Mouse (Mus musculus): Measurements from ENCODE around the gene Adsl. TPM values are rescaled to one million over a fixed set of nuclear protein-coding genes. Genes with fewer than 3 reads are reported as not detected.
"Not testable (repeated sequence)": the region's sequence is repeated elsewhere in the genome, so short reads cannot be mapped to it uniquely, and the experiment has no call there.

Gene Adsl
- polyA plus RNA-seq, 1 experiment, result 20.7 TPM

- Histone ChIP-seq H3K27ac (ENCODE audit: insufficient read depth, low read depth, low read length) (no peak overlapping the region), H3K4me3 (ENCODE audit: insufficient read depth, low read length) (no peak overlapping the region), H3K4me1 (ENCODE audit: control insufficient read depth, insufficient read depth, low read length) (no peaks in the 10 kb centered on the region)
- TF ChIP-seq POLR2A (IDR thresholded peaks at IDR 0.05; ENCODE audit: borderline replicate concordance, low read depth, low read length), result no peak
- no peak for TF ChIP-seq CTCF (IDR thresholded peaks at IDR 0.05; ENCODE audit: low read depth, low read length)
Measured at GRCm38 (mm10) chr15:80916621-80917020, 31.7 kb upstream of the Adsl start.

- H3K4me1 ChIP-seq (ENCODE audit: control insufficient read depth, insufficient read depth, low read length), result no peaks in the 10 kb centered on the region
- no peak for TF ChIP-seq CTCF (IDR thresholded peaks at IDR 0.05; ENCODE audit: low read depth, low read length)
- TF ChIP-seq POLR2A (IDR thresholded peaks at IDR 0.05; ENCODE audit: borderline replicate concordance, low read depth, low read length), result no peak
- H3K4me3 ChIP-seq (ENCODE audit: insufficient read depth, low read length), result no peak overlapping the region
- H3K27ac ChIP-seq (ENCODE audit: insufficient read depth, low read depth, low read length), result no peak overlapping the region
Measured at GRCm38 (mm10) chr15:80920346-80920745, 27.9 kb upstream of the Adsl start.

GRCm38 (mm10) chr15:80921781-80922180, 26.5 kb upstream of the Adsl start:
- TF ChIP-seq CTCF (IDR thresholded peaks at IDR 0.05; ENCODE audit: low read depth, low read length) (no peak), POLR2A (IDR thresholded peaks at IDR 0.05; ENCODE audit: borderline replicate concordance, low read depth, low read length) (no peak)
- H3K4me3 ChIP-seq (ENCODE audit: insufficient read depth, low read length), result no peak overlapping the region
- no peak overlapping the region for H3K27ac ChIP-seq (ENCODE audit: insufficient read depth, low read depth, low read length)
- no peaks in the 10 kb centered on the region for H3K4me1 ChIP-seq (ENCODE audit: control insufficient read depth, insufficient read depth, low read length)

GRCm38 (mm10) chr15:80924211-80924610, 24.1 kb upstream of the Adsl start:
- H3K27ac ChIP-seq (ENCODE audit: insufficient read depth, low read depth, low read length), result no peak overlapping the region
- no peak overlapping the region for H3K4me3 ChIP-seq (ENCODE audit: insufficient read depth, low read length)
- H3K4me1 ChIP-seq (ENCODE audit: control insufficient read depth, insufficient read depth, low read length), result no peaks in the 10 kb centered on the region
- TF ChIP-seq CTCF (IDR thresholded peaks at IDR 0.05; ENCODE audit: low read depth, low read length) (no peak), POLR2A (IDR thresholded peaks at IDR 0.05; ENCODE audit: borderline replicate concordance, low read depth, low read length) (no peak)

GRCm38 (mm10) chr15:80928811-80929355, 19.4 kb upstream of the Adsl start:
- Histone ChIP-seq H3K27ac (ENCODE audit: insufficient read depth, low read depth, low read length) (no peak overlapping the region), H3K4me1 (ENCODE audit: control insufficient read depth, insufficient read depth, low read length) (no peaks in the 10 kb centered on the region), H3K4me3 (ENCODE audit: insufficient read depth, low read length) (no peak overlapping the region)
- TF ChIP-seq CTCF (IDR thresholded peaks at IDR 0.05; ENCODE audit: low read depth, low read length), result no peak
- no peak for TF ChIP-seq POLR2A (IDR thresholded peaks at IDR 0.05; ENCODE audit: borderline replicate concordance, low read depth, low read length)

GRCm38 (mm10) chr15:80930048-80930571, 18.2 kb upstream of the Adsl start:
- no peak overlapping the region for H3K27ac ChIP-seq (ENCODE audit: insufficient read depth, low read depth, low read length)
- H3K4me3 ChIP-seq (ENCODE audit: insufficient read depth, low read length), result no peak overlapping the region
- TF ChIP-seq CTCF (IDR thresholded peaks at IDR 0.05; ENCODE audit: low read depth, low read length) (no peak), POLR2A (IDR thresholded peaks at IDR 0.05; ENCODE audit: borderline replicate concordance, low read depth, low read length) (no peak)
- H3K4me1 ChIP-seq (ENCODE audit: control insufficient read depth, insufficient read depth, low read length), result no peaks in the 10 kb centered on the region

GRCm38 (mm10) chr15:80930676-80931320, 17.5 kb upstream of the Adsl start:
- not testable (repeated sequence) for H3K27ac ChIP-seq (ENCODE audit: insufficient read depth, low read depth, low read length); H3K4me3 ChIP-seq (ENCODE audit: insufficient read depth, low read length); H3K4me1 ChIP-seq (ENCODE audit: control insufficient read depth, insufficient read depth, low read length)

- TF ChIP-seq CTCF (IDR thresholded peaks at IDR 0.05; ENCODE audit: low read depth, low read length) (no peak), POLR2A (IDR thresholded peaks at IDR 0.05; ENCODE audit: borderline replicate concordance, low read depth, low read length) (no peak)
- H3K27ac ChIP-seq (ENCODE audit: insufficient read depth, low read depth, low read length), result no peak overlapping the region
- no peak overlapping the region for H3K4me3 ChIP-seq (ENCODE audit: insufficient read depth, low read length)
- H3K4me1 ChIP-seq (ENCODE audit: control insufficient read depth, insufficient read depth, low read length), result no peaks in the 10 kb centered on the region
Measured at GRCm38 (mm10) chr15:80931345-80931960, 16.8 kb upstream of the Adsl start.

- no peak overlapping the region for H3K4me3 ChIP-seq (ENCODE audit: insufficient read depth, low read length)
- H3K4me1 ChIP-seq (ENCODE audit: control insufficient read depth, insufficient read depth, low read length), result no peaks in the 10 kb centered on the region
- TF ChIP-seq CTCF (IDR thresholded peaks at IDR 0.05; ENCODE audit: low read depth, low read length) (no peak), POLR2A (IDR thresholded peaks at IDR 0.05; ENCODE audit: borderline replicate concordance, low read depth, low read length) (no peak)
- no peak overlapping the region for H3K27ac ChIP-seq (ENCODE audit: insufficient read depth, low read depth, low read length)
Measured at GRCm38 (mm10) chr15:80934841-80935240, 13.4 kb upstream of the Adsl start.

- Histone ChIP-seq H3K4me3 (ENCODE audit: insufficient read depth, low read length) (no peak overlapping the region), H3K4me1 (ENCODE audit: control insufficient read depth, insufficient read depth, low read length) (no peaks in the 10 kb centered on the region), H3K27ac (ENCODE audit: insufficient read depth, low read depth, low read length) (no peak overlapping the region)
- TF ChIP-seq CTCF (IDR thresholded peaks at IDR 0.05; ENCODE audit: low read depth, low read length) (no peak), POLR2A (IDR thresholded peaks at IDR 0.05; ENCODE audit: borderline replicate concordance, low read depth, low read length) (no peak)
Measured at GRCm38 (mm10) chr15:80936686-80937085, 11.6 kb upstream of the Adsl start.
